Mouse (Mus musculus) spleen, postnatal 14 days (tissue): Measurements from ENCODE around the gene Trcg1.

Experiments
- DNase-seq, 2 experiments: peaks; one replicate each; pipeline ENCODE4 v3.0.0; 2021 to 2022; ENCODE audit warnings: low spot score in 2 of 2

The Trcg1 gene

GRCm38 (mm10) chr9:57295666-57296065, 59.3 kb downstream of the Trcg1 start:
- no peak for DNase-seq

DNA sequence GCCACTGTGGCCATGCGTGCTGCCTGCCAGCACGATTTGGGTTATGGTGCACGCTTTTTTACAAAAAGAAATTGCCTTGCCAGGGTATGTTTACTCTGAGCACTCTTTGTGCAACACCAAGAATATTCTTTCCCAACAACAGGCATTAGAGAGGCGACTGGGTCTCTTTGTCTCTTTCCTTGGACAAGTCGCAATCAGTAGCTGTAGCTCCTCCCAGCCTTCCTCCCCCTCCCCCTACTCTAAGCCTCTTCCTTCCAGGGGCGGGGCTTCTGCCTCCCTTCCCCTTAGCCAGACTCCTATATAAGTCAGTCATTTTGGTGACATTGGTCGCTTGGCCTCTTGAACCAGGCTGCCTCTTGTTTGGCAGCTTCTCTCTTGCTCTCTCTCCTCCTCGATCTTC, 59.9 kb downstream of the Trcg1 start:
- DNase-seq: no peak

DNA sequence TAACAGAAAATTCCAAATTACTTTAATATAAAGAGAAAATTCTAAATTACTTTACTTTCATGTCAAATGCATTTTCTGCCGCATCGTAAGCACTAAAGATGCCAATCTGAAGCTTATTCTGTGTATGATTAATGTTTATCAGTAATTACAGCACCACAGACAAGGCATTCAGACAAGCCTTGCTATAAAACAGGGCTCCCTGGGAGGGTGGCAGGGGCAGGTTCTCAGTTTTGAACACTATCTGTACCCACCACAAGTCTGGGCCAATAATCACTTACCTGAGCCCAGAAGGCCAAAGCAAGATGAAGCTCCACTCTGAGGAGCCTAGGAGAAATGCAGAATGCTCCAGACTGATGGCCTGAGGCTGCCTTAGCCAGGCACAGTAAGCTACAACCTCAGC, 61.6 kb downstream of the Trcg1 start:
- no peak for DNase-seq
